Mouse (Mus musculus) olfactory bulb, adult 2 months (tissue): ENCODE results near the gene Spata13.

Experiments used
- CTCF ChIP-seq: fragments of 200-500 bp; IDR thresholded peaks from 2 replicates; pipeline ENCODE4 v1.5.1; 2012; ENCODE audit warnings: low read depth, mild to moderate bottlenecking, low read length, moderate library complexity; ENCODE audit not compliant: insufficient read depth
- POLR2A ChIP-seq: fragments of 200-500 bp; IDR thresholded peaks from 2 replicates; pipeline ENCODE4 v1.6.1; 2012; ENCODE audit warnings: mild to moderate bottlenecking, low read depth, low read length, moderate library complexity; ENCODE audit not compliant: insufficient read depth

DNA sequence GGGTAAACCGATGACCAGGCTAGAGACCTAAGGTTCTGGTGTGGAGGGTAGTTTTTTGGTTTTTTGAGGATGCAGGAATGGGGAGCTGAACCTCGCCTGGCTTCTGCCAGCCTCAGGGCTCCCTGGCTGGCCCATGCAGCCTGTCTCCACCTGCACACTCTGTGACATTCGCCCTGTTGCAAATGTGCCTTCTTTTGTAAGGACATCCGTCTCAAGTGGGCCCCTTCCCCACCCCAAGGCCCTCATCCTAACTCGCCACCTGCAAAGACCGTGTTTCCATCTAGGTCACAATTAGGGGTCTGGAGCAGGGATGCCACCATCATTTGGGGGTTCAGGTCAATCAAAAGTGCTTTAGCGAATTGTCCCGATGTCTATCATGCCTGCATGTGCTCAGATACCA lies 75.9 kb downstream of the Spata13 start:
- no peak for TF ChIP-seq POLR2A
- TF ChIP-seq CTCF = no peak
